Mouse (Mus musculus): ENCODE results near the gene Armc3. TPM values are rescaled to one million over a fixed set of nuclear protein-coding genes. Genes with fewer than 3 reads are reported as not detected.

Gene Armc3
- polyA plus RNA-seq, 2 experiments, result 0.02 TPM; not detected in 1

GRCm38 (mm10) chr2:19255037-19255436 lies 55.9 kb downstream of the Armc3 start:
- no peaks in the 10 kb centered on the region for H3K27me3 ChIP-seq (ENCODE audit: control insufficient read depth, insufficient read depth, low read length)
- 44% methylated on average over 3 of the region's 3 CpGs for WGBS (ENCODE audit: insufficient replicate concordance)
- no peaks in the 10 kb centered on the region for H3K36me3 ChIP-seq (replicated peaks; ENCODE audit: control insufficient read depth, insufficient read depth, low read depth)
- H3K27ac ChIP-seq, result no peak overlapping the region
- DNase-seq (ENCODE audit: low read depth in 3 of 3, low spot score in 3 of 3) (no peak), ATAC-seq (ENCODE audit: insufficient read depth) (no peak)
- no peaks in the 10 kb centered on the region for H3K9me3 ChIP-seq (ENCODE audit: control insufficient read depth, low read length)
- no peak overlapping the region for H3K9ac ChIP-seq (replicated peaks)
- no peak overlapping the region for H3K4me3 ChIP-seq (ENCODE audit: insufficient read depth in 1 of 2, low read depth in 2 of 2, low read length in 2 of 2)
- TF ChIP-seq EP300 (IDR thresholded peaks at IDR 0.05; ENCODE audit: low read depth) (no peak), CTCF (IDR thresholded peaks at IDR 0.05; ENCODE audit: low read depth) (no peak)
- H3K4me1 ChIP-seq (replicated peaks; ENCODE audit: control insufficient read depth in 2 of 2, insufficient read depth in 2 of 2, low read length in 1 of 2), result no peaks in the 10 kb centered on the region
- H3K4me2 ChIP-seq (ENCODE audit: low read depth), result no peak overlapping the region

- no peak overlapping the region for H3K4me3 ChIP-seq (ENCODE audit: insufficient read depth in 1 of 2, low read depth in 2 of 2, low read length in 2 of 2)
- H3K4me1 ChIP-seq (replicated peaks; ENCODE audit: control insufficient read depth in 2 of 2, insufficient read depth in 2 of 2, low read length in 1 of 2), result no peaks in the 10 kb centered on the region
- H3K36me3 ChIP-seq (replicated peaks; ENCODE audit: control insufficient read depth, insufficient read depth, low read depth), result no peaks in the 10 kb centered on the region
- no peak for DNase-seq (ENCODE audit: low read depth in 3 of 3, low spot score in 3 of 3)
- H3K9ac ChIP-seq (replicated peaks), result no peak overlapping the region
- H3K27me3 ChIP-seq (ENCODE audit: control insufficient read depth, insufficient read depth, low read length), result no peaks in the 10 kb centered on the region
- no peak for ATAC-seq (ENCODE audit: insufficient read depth)
- no peak overlapping the region for H3K4me2 ChIP-seq (ENCODE audit: low read depth)
- H3K27ac ChIP-seq, result no peak overlapping the region
- TF ChIP-seq EP300 (IDR thresholded peaks at IDR 0.05; ENCODE audit: low read depth), result no peak
- no peak for TF ChIP-seq CTCF (IDR thresholded peaks at IDR 0.05; ENCODE audit: low read depth)
- H3K9me3 ChIP-seq (ENCODE audit: control insufficient read depth, low read length), result no peaks in the 10 kb centered on the region
Observed at GRCm38 (mm10) chr2:19257255-19257654, 58.2 kb downstream of the Armc3 start.

- Histone ChIP-seq H3K4me1 (replicated peaks; ENCODE audit: control insufficient read depth in 2 of 2, insufficient read depth in 2 of 2, low read length in 1 of 2) (no peaks in the 10 kb centered on the region), H3K4me2 (ENCODE audit: low read depth) (no peak overlapping the region), H3K4me3 (ENCODE audit: insufficient read depth in 1 of 2, low read depth in 2 of 2, low read length in 2 of 2) (no peak overlapping the region), H3K27ac (no peak overlapping the region), H3K27me3 (ENCODE audit: control insufficient read depth, insufficient read depth, low read length) (no peaks in the 10 kb centered on the region), H3K36me3 (replicated peaks; ENCODE audit: control insufficient read depth, insufficient read depth, low read depth) (no peaks in the 10 kb centered on the region), H3K9ac (replicated peaks) (no peak overlapping the region), H3K9me3 (ENCODE audit: control insufficient read depth, low read length) (no peaks in the 10 kb centered on the region)
- TF ChIP-seq EP300 (IDR thresholded peaks at IDR 0.05; ENCODE audit: low read depth) (no peak), CTCF (IDR thresholded peaks at IDR 0.05; ENCODE audit: low read depth) (no peak)
- ATAC-seq (ENCODE audit: insufficient read depth) (no peak), DNase-seq (ENCODE audit: low read depth in 3 of 3, low spot score in 3 of 3) (no peak)
- 69% methylated on average over 6 of the region's 6 CpGs for WGBS (ENCODE audit: insufficient replicate concordance)
Observed at GRCm38 (mm10) chr2:19260399-19260798, 61.3 kb downstream of the Armc3 start.

- TF ChIP-seq CTCF (IDR thresholded peaks at IDR 0.05; ENCODE audit: low read depth), result peak; percentile 39; the same call in 1 of the 2 replicates
- TF ChIP-seq EP300 (IDR thresholded peaks at IDR 0.05; ENCODE audit: low read depth), result no peak
- Histone ChIP-seq H3K9me3 (ENCODE audit: control insufficient read depth, low read length) (no peaks in the 10 kb centered on the region), H3K27me3 (ENCODE audit: control insufficient read depth, insufficient read depth, low read length) (no peaks in the 10 kb centered on the region), H3K4me1 (replicated peaks; ENCODE audit: control insufficient read depth in 2 of 2, insufficient read depth in 2 of 2, low read length in 1 of 2) (no peaks in the 10 kb centered on the region), H3K4me2 (ENCODE audit: low read depth) (no peak overlapping the region), H3K4me3 (ENCODE audit: insufficient read depth in 1 of 2, low read depth in 2 of 2, low read length in 2 of 2) (no peak overlapping the region), H3K27ac (no peak overlapping the region), H3K36me3 (replicated peaks; ENCODE audit: control insufficient read depth, insufficient read depth, low read depth) (no peaks in the 10 kb centered on the region), H3K9ac (replicated peaks) (no peak overlapping the region)
- DNase-seq (ENCODE audit: low read depth in 3 of 3, low spot score in 3 of 3) (no peak), ATAC-seq (ENCODE audit: insufficient read depth) (no peak)
- WGBS (ENCODE audit: insufficient replicate concordance), result 36% methylated on average over 5 of the region's 5 CpGs
Observed at GRCm38 (mm10) chr2:19263375-19263774, 64.3 kb downstream of the Armc3 start.

GRCm38 (mm10) chr2:19265834-19266233 lies 66.7 kb downstream of the Armc3 start:
- H3K4me1 ChIP-seq (replicated peaks; ENCODE audit: control insufficient read depth in 2 of 2, insufficient read depth in 2 of 2, low read length in 1 of 2), result no peaks in the 10 kb centered on the region

More at GRCm38 (mm10) chr2:19265834-19266233, 66.7 kb downstream of the Armc3 start:
- Histone ChIP-seq H3K36me3 (replicated peaks; ENCODE audit: control insufficient read depth, insufficient read depth, low read depth) (no peaks in the 10 kb centered on the region), H3K4me2 (ENCODE audit: low read depth) (no peak overlapping the region), H3K9ac (replicated peaks) (no peak overlapping the region), H3K27ac (no peak overlapping the region), H3K27me3 (ENCODE audit: control insufficient read depth, insufficient read depth, low read length) (no peaks in the 10 kb centered on the region), H3K9me3 (ENCODE audit: control insufficient read depth, low read length) (no peaks in the 10 kb centered on the region), H3K4me3 (ENCODE audit: insufficient read depth in 1 of 2, low read depth in 2 of 2, low read length in 2 of 2) (no peak overlapping the region)
- DNase-seq (ENCODE audit: low read depth in 3 of 3, low spot score in 3 of 3) (no peak), ATAC-seq (ENCODE audit: insufficient read depth) (no peak)
- WGBS (ENCODE audit: insufficient replicate concordance), result 32% methylated on average over 2 of the region's 2 CpGs
- no peak for TF ChIP-seq EP300 (IDR thresholded peaks at IDR 0.05; ENCODE audit: low read depth)
- TF ChIP-seq CTCF (IDR thresholded peaks at IDR 0.05; ENCODE audit: low read depth), result no peak

All from liver, embryonic 14.5 days (tissue).